Mouse (Mus musculus) kidney, adult 2 months (tissue): ENCODE results near the gene Hat1. TPM values are rescaled to one million over a fixed set of nuclear protein-coding genes. Genes with fewer than 3 reads are reported as not detected.
"Not testable (repeated sequence)": the region's sequence is repeated elsewhere in the genome, so short reads cannot be mapped to it uniquely, and the experiment has no call there.

Source experiments
- DNase-seq: peaks from one replicate; pipeline ENCODE4 v3.0.0; 2021
- H3K27ac ChIP-seq: fragments of 200-500 bp; 2 replicates; pipeline ENCODE4 v1.5.1; 2012; ENCODE audit warnings: low read depth, low read length, control low read depth, inconsistent platforms; ENCODE audit not compliant: insufficient read depth
- H3K27me3 ChIP-seq: fragments of 200-500 bp; replicated peaks from 2 replicates; pipeline ENCODE4 v1.6.1; 2012; ENCODE audit warnings: mild to moderate bottlenecking, moderate library complexity, low read length, inconsistent platforms; ENCODE audit not compliant: control insufficient read depth, insufficient read depth
- H3K36me3 ChIP-seq: fragments of 200-500 bp; 2 replicates; pipeline ENCODE4 v1.6.1; 2012; ENCODE audit warnings: mild to moderate bottlenecking, moderate library complexity, low read length, inconsistent platforms; ENCODE audit not compliant: control insufficient read depth, insufficient read depth
- H3K4me1 ChIP-seq: fragments of 200-500 bp; 2 replicates; pipeline ENCODE4 v1.6.1; 2011; ENCODE audit warnings: low read length; ENCODE audit not compliant: control insufficient read depth, insufficient read depth
- H3K4me3 ChIP-seq: fragments of 200-500 bp; 2 replicates; pipeline ENCODE4 v1.5.1; 2011; ENCODE audit warnings: mild to moderate bottlenecking, low read depth, low read length, control low read depth; ENCODE audit not compliant: insufficient read depth
- CTCF ChIP-seq: fragments of 200-500 bp; conservative IDR thresholded peaks from 2 replicates; pipeline ENCODE4 v1.5.1; 2011; ENCODE audit warnings: low read depth, mild to moderate bottlenecking, control low read depth, low read length, moderate library complexity, mixed read lengths; ENCODE audit not compliant: insufficient read depth, insufficient read length
- POLR2A ChIP-seq: fragments of 200-500 bp; IDR thresholded peaks from one replicate; pipeline ENCODE4 v1.6.1; 2011; ENCODE audit warnings: low read depth, low read length, control low read depth
- WGBS: fragments of 180-500 bp; shearing (Covaris S2); methylation state at CpG from one replicate; pipeline ENCODE4 v1.1.7; 2018; 5-methylcytosine and 5-hydroxymethylcytosine counted together
- polyA plus RNA-seq: library from polyadenylated mRNA; depleted of rRNA; stranded (reverse); fragments of >200 nt; gene quantifications from 2 replicates; pipeline ENCODE4 v1.2.3, GENCODE M21; 2012

The Hat1 gene
- polyA plus RNA-seq, 1 experiment: 7.7 TPM

GRCm38 (mm10) chr2:71367125-71367880 is 21.5 kb upstream of the Hat1 start, which contains the start of gene Slc25a12:
Gene Slc25a12 (minus strand): TSS chr2:71367749.
- Histone ChIP-seq H3K36me3 (0 out of 2 replicates have a peak, but pooled peaks cover 1% of the 10 kb centered on the region), H3K4me3 (peak within 1 kb of the TSS; percentile 98), H3K27me3 (no peaks in the 10 kb centered on the region), H3K4me1 (peaks cover 3% of the 10 kb centered on the region; the same call in 1 of the 2 replicates), H3K27ac (peak within 1 kb of the TSS; percentile 93)
- peak; percentile 86 for DNase-seq
- TF ChIP-seq CTCF: no peak
- no peak for TF ChIP-seq POLR2A
- under 1% methylated on average over 57 of the region's 57 CpGs for WGBS

DNA sequence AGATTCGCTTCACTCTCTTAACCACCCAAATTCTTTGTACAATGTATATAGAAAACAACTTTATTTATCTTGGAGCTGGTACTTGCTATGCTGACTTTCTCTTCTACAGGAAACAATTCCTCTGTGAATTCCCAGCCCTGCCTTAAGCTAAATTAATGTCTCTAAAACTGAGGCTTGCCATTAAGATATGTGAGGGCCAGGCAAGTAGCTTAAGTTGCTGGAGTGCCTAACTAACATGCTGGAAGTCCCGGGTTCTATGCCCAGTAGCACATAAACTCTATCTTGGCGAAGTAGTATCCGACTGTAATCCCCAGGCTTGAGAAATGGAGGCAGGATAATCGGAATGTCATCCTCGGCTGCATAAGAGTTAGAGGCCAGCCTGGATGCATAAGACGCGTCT is 20.7 kb upstream of the Hat1 start:
- no peak for DNase-seq
- 53% methylated on average over 8 of the region's 8 CpGs for WGBS

GRCm38 (mm10) chr2:71371790-71372189 is 17.0 kb upstream of the Hat1 start:
- TF ChIP-seq CTCF (no peak), POLR2A (no peak)
- DNase-seq: no peak
- no peaks in the 10 kb centered on the region for H3K36me3 ChIP-seq
- WGBS: 75% methylated on average over 5 of the region's 5 CpGs
- H3K27ac ChIP-seq: no peak overlapping the region
- no peak overlapping the region for H3K4me3 ChIP-seq
- H3K4me1 ChIP-seq: peaks cover 3% of the 10 kb centered on the region; the same call in 1 of the 2 replicates
- no peaks in the 10 kb centered on the region for H3K27me3 ChIP-seq

More for the DNA sequence above, 20.7 kb upstream of the Hat1 start:
- Histone ChIP-seq H3K36me3 (0 out of 2 replicates have a peak, but pooled peaks cover 1% of the 10 kb centered on the region), H3K4me3 (peak overlapping the region; percentile 35; the same call in 1 of the 2 replicates), H3K27me3 (no peaks in the 10 kb centered on the region), H3K27ac (peak overlapping the region; percentile 59; the same call in 1 of the 2 replicates), H3K4me1 (peaks cover 3% of the 10 kb centered on the region; the same call in 1 of the 2 replicates)
- TF ChIP-seq POLR2A (no peak), CTCF (no peak)

DNA sequence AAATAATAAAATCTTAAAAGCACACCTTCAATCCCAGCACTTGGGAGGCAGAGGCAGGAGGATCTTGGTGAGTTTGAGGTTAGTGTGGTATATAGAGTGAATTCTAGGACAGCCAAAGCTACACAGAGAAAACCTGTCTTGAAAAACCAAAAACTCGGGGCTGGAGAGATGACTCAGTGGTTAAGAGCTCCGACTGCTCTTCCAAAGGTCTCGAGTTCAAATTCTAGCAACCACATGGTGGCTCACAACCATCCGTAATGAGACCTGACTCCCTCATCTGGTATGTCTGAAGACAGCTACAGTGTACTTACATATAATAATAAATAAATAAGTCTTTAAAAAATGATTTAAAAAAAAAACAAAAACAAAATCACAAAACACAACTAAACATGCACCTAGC is 16.5 kb upstream of the Hat1 start:
- WGBS: 92% methylated on average over 4 of the region's 4 CpGs
- not testable (repeated sequence) for DNase-seq, H3K4me1 ChIP-seq, H3K36me3 ChIP-seq, H3K27ac ChIP-seq, H3K27me3 ChIP-seq, H3K4me3 ChIP-seq

DNA sequence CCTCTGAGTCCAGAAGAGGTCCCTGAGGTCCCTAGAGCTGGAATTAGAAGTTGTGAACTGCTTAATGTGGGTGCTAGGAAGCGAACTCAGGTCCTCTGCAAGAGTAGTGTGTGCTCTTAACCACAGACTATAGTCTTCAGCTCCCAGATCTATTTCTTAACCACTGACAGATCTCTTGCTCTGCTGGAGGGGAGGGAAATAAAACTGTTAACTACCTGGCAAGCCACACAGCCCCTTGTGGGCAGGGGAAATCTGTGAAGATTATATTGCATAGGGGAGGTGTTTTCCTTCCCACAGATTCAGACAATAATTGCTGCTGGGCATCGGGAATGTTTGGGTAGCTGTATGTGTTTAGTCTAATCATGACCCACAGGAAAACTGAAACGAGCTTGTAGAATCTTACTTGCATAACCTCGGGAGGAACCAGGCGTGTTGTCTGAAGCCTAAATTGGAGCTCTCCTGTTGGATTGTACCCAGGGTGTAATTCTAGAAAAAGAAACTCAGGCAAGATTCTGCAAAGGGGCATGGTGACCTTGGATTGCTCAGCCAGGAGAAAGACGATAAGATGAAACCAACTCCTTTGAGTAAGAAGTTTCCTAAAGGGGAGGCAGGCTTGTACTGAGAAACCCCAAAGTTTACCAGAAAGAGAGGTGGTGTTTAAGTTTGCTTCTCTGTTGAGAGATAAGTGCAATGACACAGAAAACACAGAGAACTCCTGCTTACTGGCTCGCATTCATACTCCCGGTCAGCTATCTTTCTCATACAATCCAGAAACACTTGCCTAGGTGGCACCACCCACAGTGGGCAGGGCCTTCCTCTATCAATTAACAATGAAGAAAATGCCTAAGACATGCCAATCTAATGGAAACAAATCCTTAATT is 14.2 kb upstream of the Hat1 start:
- DNase-seq: no peak
- Histone ChIP-seq H3K27ac (no peak overlapping the region), H3K36me3 (no peaks in the 10 kb centered on the region), H3K4me3 (no peak overlapping the region), H3K27me3 (no peaks in the 10 kb centered on the region), H3K4me1 (no peaks in the 10 kb centered on the region)
- 45% methylated on average over 8 of the region's 8 CpGs for WGBS
- no peak for TF ChIP-seq CTCF
- no peak for TF ChIP-seq POLR2A

DNA sequence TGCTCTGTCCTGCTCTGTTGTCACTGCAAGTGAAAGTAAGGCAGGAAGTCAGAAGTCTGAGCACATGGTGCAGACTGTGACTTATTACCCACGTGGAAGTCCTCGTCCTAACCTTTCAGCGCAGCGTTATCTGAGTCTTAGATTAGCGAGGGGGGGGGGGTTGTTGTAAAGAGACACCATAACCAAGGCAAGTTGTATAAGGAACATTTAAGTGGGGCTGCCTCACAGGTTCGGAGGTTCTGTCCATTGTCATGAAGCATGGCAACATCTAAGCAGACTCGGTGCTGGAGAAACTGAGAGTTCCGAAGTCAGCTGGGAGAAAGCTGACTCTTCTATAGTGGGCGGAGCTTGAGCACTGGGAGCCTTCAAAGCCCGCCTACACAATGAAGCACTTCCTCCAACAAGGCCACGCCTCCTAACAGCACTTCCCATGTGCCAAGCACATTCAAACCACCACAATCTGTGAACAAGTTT is 12.3 kb upstream of the Hat1 start:
- 44% methylated on average over 11 of the region's 11 CpGs for WGBS
- no peak for DNase-seq

GRCm38 (mm10) chr2:71377426-71377825 is 11.3 kb upstream of the Hat1 start:
- WGBS: 93% methylated on average over 5 of the region's 5 CpGs
- no peaks in the 10 kb centered on the region for H3K36me3 ChIP-seq
- no peak for TF ChIP-seq CTCF

More for the DNA sequence above, 12.3 kb upstream of the Hat1 start:
- Histone ChIP-seq H3K27me3 (no peaks in the 10 kb centered on the region), H3K4me1 (no peaks in the 10 kb centered on the region), H3K36me3 (no peaks in the 10 kb centered on the region), H3K27ac (no peak overlapping the region), H3K4me3 (no peak overlapping the region)
- TF ChIP-seq CTCF (no peak), POLR2A (no peak)

More at GRCm38 (mm10) chr2:71377426-71377825, 11.3 kb upstream of the Hat1 start:
- Histone ChIP-seq H3K27me3 (no peaks in the 10 kb centered on the region), H3K4me3 (no peak overlapping the region), H3K4me1 (no peaks in the 10 kb centered on the region), H3K27ac (no peak overlapping the region)
- DNase-seq: no peak
